Mouse (Mus musculus): ENCODE results near the gene Cabcoco1.

Gene Cabcoco1

GRCm38 (mm10) chr10:68434045-68434639, 107.6 kb downstream of the Cabcoco1 start:
- no peak for DNase-seq

- no peak for DNase-seq
Measured at GRCm38 (mm10) chr10:68431346-68431745, 110.3 kb downstream of the Cabcoco1 start.

GRCm38 (mm10) chr10:68430929-68431328, 110.8 kb downstream of the Cabcoco1 start:
- DNase-seq = no peak

GRCm38 (mm10) chr10:68420393-68420920, 121.2 kb downstream of the Cabcoco1 start:
- no peak for DNase-seq

GRCm38 (mm10) chr10:68419893-68420292, 121.8 kb downstream of the Cabcoco1 start:
- no peak for DNase-seq

- DNase-seq = no peak
Measured at GRCm38 (mm10) chr10:68417074-68417790, 124.5 kb downstream of the Cabcoco1 start.

- DNase-seq = no peak
Measured at GRCm38 (mm10) chr10:68405936-68406335, 135.8 kb downstream of the Cabcoco1 start.

- no peak for DNase-seq
Measured at GRCm38 (mm10) chr10:68396786-68397185, 144.9 kb downstream of the Cabcoco1 start.

- no peak for DNase-seq
Measured at GRCm38 (mm10) chr10:68396083-68396482, 145.6 kb downstream of the Cabcoco1 start.

GRCm38 (mm10) chr10:68391640-68392039, 150.1 kb downstream of the Cabcoco1 start:
- no peak for DNase-seq

- DNase-seq = peak; percentile 70
Measured at GRCm38 (mm10) chr10:68388802-68389201, 152.9 kb downstream of the Cabcoco1 start.

GRCm38 (mm10) chr10:68388138-68388537, 153.6 kb downstream of the Cabcoco1 start:
- DNase-seq = no peak

Measured in right cerebral cortex, adult 18-20 months (tissue).